Mouse (Mus musculus): ENCODE results near the gene Gm49661. TPM values are rescaled to one million over a fixed set of nuclear protein-coding genes. Genes with fewer than 3 reads are reported as not detected.

The Gm49661 gene
- polyA plus RNA-seq, 1 experiment from 2014 or later = not detected

Small RNA genes within 50 kb of the gene (microRNA-seq; reads per million reads assigned to microRNA genes)
- not detected for gene Gm24197

Other genes with a start within 250 kb of the Gm49661 start
- gene G430095P16Rik, start 246.4 kb downstream of the Gm49661 start, polyA plus RNA-seq (2015; fragmentation: Nextera tagmentation; extraction: Ambion mirVana) = 1.3 and 1.9 TPM in 2 replicates
- gene Nfix, start 169.1 kb downstream of the Gm49661 start, polyA plus RNA-seq (2015; fragmentation: Nextera tagmentation; extraction: Ambion mirVana) = 22.4 and 28.4 TPM in 2 replicates
- gene Dand5, start 146.6 kb downstream of the Gm49661 start, polyA plus RNA-seq (2015; fragmentation: Nextera tagmentation; extraction: Ambion mirVana) = 8.8 and 8.9 TPM in 2 replicates
- 34.5 and 36.3 TPM in 2 replicates for gene Gadd45gip1, start 137.9 kb downstream of the Gm49661 start, polyA plus RNA-seq (2015; fragmentation: Nextera tagmentation; extraction: Ambion mirVana)
- 84.8 and 88.8 TPM in 2 replicates for gene Rad23a, start 128.8 kb downstream of the Gm49661 start, polyA plus RNA-seq (2015; fragmentation: Nextera tagmentation; extraction: Ambion mirVana)
- gene Calr, start 122.5 kb downstream of the Gm49661 start, polyA plus RNA-seq (2015; fragmentation: Nextera tagmentation; extraction: Ambion mirVana) = 599 and 642 TPM in 2 replicates
- gene Farsa, start 112.4 kb downstream of the Gm49661 start, polyA plus RNA-seq (2015; fragmentation: Nextera tagmentation; extraction: Ambion mirVana) = 113 and 122 TPM in 2 replicates
- gene Syce2, start 97.3 kb downstream of the Gm49661 start, polyA plus RNA-seq (2015; fragmentation: Nextera tagmentation; extraction: Ambion mirVana) = 23.6 and 24.8 TPM in 2 replicates
- gene Gcdh, start 75.5 kb downstream of the Gm49661 start, polyA plus RNA-seq (2015; fragmentation: Nextera tagmentation; extraction: Ambion mirVana) = 31.7 and 34.3 TPM in 2 replicates
- gene Klf1, start 67.5 kb downstream of the Gm49661 start, polyA plus RNA-seq (2015; fragmentation: Nextera tagmentation; extraction: Ambion mirVana) = 0.55 and 0.97 TPM in 2 replicates
- gene Dnase2a, start 60.9 kb downstream of the Gm49661 start, polyA plus RNA-seq (2015; fragmentation: Nextera tagmentation; extraction: Ambion mirVana) = 6.0 and 6.2 TPM in 2 replicates
- 55.6 and 56.1 TPM in 2 replicates for gene Mast1, start 32.1 kb downstream of the Gm49661 start, polyA plus RNA-seq (2015; fragmentation: Nextera tagmentation; extraction: Ambion mirVana)
- 1.9 and 2.7 TPM in 2 replicates for gene Rtbdn, start 22.4 kb downstream of the Gm49661 start, polyA plus RNA-seq (2015; fragmentation: Nextera tagmentation; extraction: Ambion mirVana)
- 1,603 and 1,658 TPM in 2 replicates for gene Prdx2, start 154 bp upstream of the Gm49661 start, polyA plus RNA-seq (2015; fragmentation: Nextera tagmentation; extraction: Ambion mirVana)
- gene Rnaseh2a, start 334 bp upstream of the Gm49661 start, polyA plus RNA-seq (2015; fragmentation: Nextera tagmentation; extraction: Ambion mirVana) = 66.5 and 68.6 TPM in 2 replicates
- 3.5 and 6.1 TPM in 2 replicates for gene Junb, start 9.3 kb upstream of the Gm49661 start, polyA plus RNA-seq (2015; fragmentation: Nextera tagmentation; extraction: Ambion mirVana)
- 23.5 and 23.8 TPM in 2 replicates for gene Hook2, start 21.2 kb upstream of the Gm49661 start, polyA plus RNA-seq (2015; fragmentation: Nextera tagmentation; extraction: Ambion mirVana)
- not detected in 2 replicates for gene Best2, start 45.1 kb upstream of the Gm49661 start, polyA plus RNA-seq (2015; fragmentation: Nextera tagmentation; extraction: Ambion mirVana)
- gene Asna1, start 55.8 kb upstream of the Gm49661 start, polyA plus RNA-seq (2015; fragmentation: Nextera tagmentation; extraction: Ambion mirVana) = 151 and 154 TPM in 2 replicates
- gene Trir, start 57.4 kb upstream of the Gm49661 start, polyA plus RNA-seq (2015; fragmentation: Nextera tagmentation; extraction: Ambion mirVana) = 135 and 153 TPM in 2 replicates
- gene Tnpo2, start 67.5 kb upstream of the Gm49661 start, polyA plus RNA-seq (2015; fragmentation: Nextera tagmentation; extraction: Ambion mirVana) = 51.7 and 56.8 TPM in 2 replicates
- 61.7 and 64.3 TPM in 2 replicates for gene Fbxw9, start 90.6 kb upstream of the Gm49661 start, polyA plus RNA-seq (2015; fragmentation: Nextera tagmentation; extraction: Ambion mirVana)
- 0.83 TPM in 1 of 2 replicates, not detected in the other for gene Gm5741, start 98.5 kb upstream of the Gm49661 start, polyA plus RNA-seq (2015; fragmentation: Nextera tagmentation; extraction: Ambion mirVana)
- 90.0 and 93.2 TPM in 2 replicates for gene Dhps, start 102.3 kb upstream of the Gm49661 start, polyA plus RNA-seq (2015; fragmentation: Nextera tagmentation; extraction: Ambion mirVana)
- gene Wdr83os, start 111.3 kb upstream of the Gm49661 start, polyA plus RNA-seq (2015; fragmentation: Nextera tagmentation; extraction: Ambion mirVana) = 134 and 137 TPM in 2 replicates
- 64.1 and 68.8 TPM in 2 replicates for gene Wdr83, start 111.9 kb upstream of the Gm49661 start, polyA plus RNA-seq (2015; fragmentation: Nextera tagmentation; extraction: Ambion mirVana)
- gene Man2b1, start 113.8 kb upstream of the Gm49661 start, polyA plus RNA-seq (2015; fragmentation: Nextera tagmentation; extraction: Ambion mirVana) = 16.6 and 17.3 TPM in 2 replicates
- 2.6 and 2.9 TPM in 2 replicates for gene Zfp791, start 153.7 kb upstream of the Gm49661 start, polyA plus RNA-seq (2015; fragmentation: Nextera tagmentation; extraction: Ambion mirVana)
- gene Cks1brt, start 182.5 kb upstream of the Gm49661 start, polyA plus RNA-seq (2015; fragmentation: Nextera tagmentation; extraction: Ambion mirVana) = not detected in 2 replicates